Mouse (Mus musculus): Measurements from ENCODE around the gene Tas2r138. TPM values are rescaled to one million over a fixed set of nuclear protein-coding genes. Genes with fewer than 3 reads are reported as not detected.
"Not testable (repeated sequence)": the region's sequence is repeated elsewhere in the genome, so short reads cannot be mapped to it uniquely, and the experiment has no call there.

Gene Tas2r138
- total RNA-seq (2021) = not detected

GRCm38 (mm10) chr6:40613260-40613852, at the start of gene Tas2r138:
TSS of gene Tas2r138 (minus strand) at chr6:40613310.
- intact Hi-C loops (cut with DNase I) = no loop called here

GRCm38 (mm10) chr6:40660930-40661329, 47.8 kb upstream of the Tas2r138 start:
- intact Hi-C loops (cut with DNase I) = no loop called here
- DNase-seq (ENCODE audit: low spot score) = no peak

More at GRCm38 (mm10) chr6:40613260-40613852, at the start of gene Tas2r138:
- no peak for DNase-seq (ENCODE audit: low spot score)

- no peak for DNase-seq (ENCODE audit: low spot score)
- intact Hi-C loops (cut with DNase I) = no loop called here
Observed at GRCm38 (mm10) chr6:40650953-40651352, 37.8 kb upstream of the Tas2r138 start.

- DNase-seq (ENCODE audit: low spot score) = no peak
- intact Hi-C loops (cut with DNase I) = no loop called here
Observed at GRCm38 (mm10) chr6:40645701-40646100, 32.6 kb upstream of the Tas2r138 start.

GRCm38 (mm10) chr6:40640710-40641538, 27.8 kb upstream of the Tas2r138 start:
- no peak for DNase-seq (ENCODE audit: low spot score)
- intact Hi-C loops (cut with DNase I) = no loop called here

GRCm38 (mm10) chr6:40637755-40638154, 24.6 kb upstream of the Tas2r138 start:
- no peak for DNase-seq (ENCODE audit: low spot score)
- intact Hi-C loops (cut with DNase I) = no loop called here

GRCm38 (mm10) chr6:40635559-40635958, 22.4 kb upstream of the Tas2r138 start:
- intact Hi-C loops (cut with DNase I) = no loop called here
- no peak for DNase-seq (ENCODE audit: low spot score)

- intact Hi-C loops (cut with DNase I) = no loop called here
- no peak for DNase-seq (ENCODE audit: low spot score)
Observed at GRCm38 (mm10) chr6:40634640-40635071, 21.5 kb upstream of the Tas2r138 start.

- intact Hi-C loops (cut with DNase I) = no loop called here
- DNase-seq (ENCODE audit: low spot score) = no peak
Observed at GRCm38 (mm10) chr6:40628406-40629000, 15.4 kb upstream of the Tas2r138 start, which contains the start of gene Mgam. TSS of gene Mgam (plus strand) at chr6:40628831.

- intact Hi-C loops (cut with DNase I) = no loop called here
- DNase-seq (ENCODE audit: low spot score) = no peak
Observed at GRCm38 (mm10) chr6:40626111-40626510, 13.0 kb upstream of the Tas2r138 start.

GRCm38 (mm10) chr6:40617965-40618364, 4.9 kb upstream of the Tas2r138 start:
- DNase-seq (ENCODE audit: low spot score) = no peak
- intact Hi-C loops (cut with DNase I) = loop anchor here (1.0 kb wide), 1 partner anchor 71 kb away; no protein-coding TSS in a partner anchor

- intact Hi-C loops (cut with DNase I) = no loop called here
- DNase-seq (ENCODE audit: low spot score) = no peak
Observed at GRCm38 (mm10) chr6:40610244-40610643, 2.9 kb downstream of the Tas2r138 start.

GRCm38 (mm10) chr6:40607431-40607830, 5.7 kb downstream of the Tas2r138 start:
- DNase-seq (ENCODE audit: low spot score) = no peak

GRCm38 (mm10) chr6:40598546-40598945, 14.6 kb downstream of the Tas2r138 start:
- intact Hi-C loops (cut with DNase I); DNase-seq (ENCODE audit: low spot score): not testable (repeated sequence)

More at GRCm38 (mm10) chr6:40607431-40607830, 5.7 kb downstream of the Tas2r138 start:
- intact Hi-C loops (cut with DNase I) = no loop called here

GRCm38 (mm10) chr6:40594804-40595550, 18.1 kb downstream of the Tas2r138 start:
- intact Hi-C loops (cut with DNase I) = no loop called here
- no peak for DNase-seq (ENCODE audit: low spot score)

GRCm38 (mm10) chr6:40588346-40588745, 24.8 kb downstream of the Tas2r138 start:
- DNase-seq (ENCODE audit: low spot score) = no peak
- intact Hi-C loops (cut with DNase I) = no loop called here

GRCm38 (mm10) chr6:40585645-40586044, 27.5 kb downstream of the Tas2r138 start, which contains the start of gene Clec5a:
TSS of gene Clec5a (minus strand) at chr6:40585821.
- DNase-seq (ENCODE audit: low spot score) = no peak
- intact Hi-C loops (cut with DNase I) = no loop called here

GRCm38 (mm10) chr6:40584336-40584735, 28.8 kb downstream of the Tas2r138 start:
- intact Hi-C loops (cut with DNase I) = no loop called here

GRCm38 (mm10) chr6:40576305-40576704, 36.8 kb downstream of the Tas2r138 start:
- intact Hi-C loops (cut with DNase I) = no loop called here
- DNase-seq (ENCODE audit: low spot score) = no peak

More at GRCm38 (mm10) chr6:40584336-40584735, 28.8 kb downstream of the Tas2r138 start:
- DNase-seq (ENCODE audit: low spot score) = no peak

- DNase-seq (ENCODE audit: low spot score) = no peak
- intact Hi-C loops (cut with DNase I) = no loop called here
Observed at GRCm38 (mm10) chr6:40573618-40574017, 39.5 kb downstream of the Tas2r138 start.
